Mouse (Mus musculus): ENCODE data around the gene Pip5k1c. TPM values are rescaled to one million over a fixed set of nuclear protein-coding genes. Genes with fewer than 3 reads are reported as not detected.
A peak's percentile ranks its signal among the peaks of the same experiment; 100 is the strongest.

Pip5k1c gene
- polyA plus RNA-seq, 1 experiment, result 326 TPM

GRCm38 (mm10) chr10:81344421-81345161 lies 51.8 kb downstream of the Pip5k1c start:
- DNase-seq (ENCODE audit: extremely low spot score in 1 of 2, low spot score in 1 of 2), result no peak

- no peak for DNase-seq (ENCODE audit: extremely low spot score in 1 of 2, low spot score in 1 of 2)
Measured at GRCm38 (mm10) chr10:81345162-81345534, 52.4 kb downstream of the Pip5k1c start.

GRCm38 (mm10) chr10:81346453-81347067 lies 53.8 kb downstream of the Pip5k1c start:
- DNase-seq (ENCODE audit: extremely low spot score in 1 of 2, low spot score in 1 of 2), result peak in 1 of 2 experiments; percentile 54

GRCm38 (mm10) chr10:81349146-81349545 lies 56.4 kb downstream of the Pip5k1c start:
- DNase-seq (ENCODE audit: extremely low spot score in 1 of 2, low spot score in 1 of 2), result no peak

- no peak for DNase-seq (ENCODE audit: extremely low spot score in 1 of 2, low spot score in 1 of 2)
Measured at GRCm38 (mm10) chr10:81349961-81350350, 57.2 kb downstream of the Pip5k1c start.

- DNase-seq (ENCODE audit: extremely low spot score in 1 of 2, low spot score in 1 of 2), result peak; percentile 99 to 100
Measured at GRCm38 (mm10) chr10:81350351-81351063, 57.7 kb downstream of the Pip5k1c start, which contains the start of gene Hmg20b. Gene Hmg20b (minus strand): TSS chr10:81350480.

- no peak for DNase-seq (ENCODE audit: extremely low spot score in 1 of 2, low spot score in 1 of 2)
Measured at GRCm38 (mm10) chr10:81351678-81352291, 59.0 kb downstream of the Pip5k1c start.

GRCm38 (mm10) chr10:81354738-81355477 lies 62.1 kb downstream of the Pip5k1c start:
- DNase-seq (ENCODE audit: extremely low spot score in 1 of 2, low spot score in 1 of 2), result no peak

- no peak for DNase-seq (ENCODE audit: extremely low spot score in 1 of 2, low spot score in 1 of 2)
Measured at GRCm38 (mm10) chr10:81355533-81355932, 62.8 kb downstream of the Pip5k1c start.

- DNase-seq (ENCODE audit: extremely low spot score in 1 of 2, low spot score in 1 of 2), result no peak
Measured at GRCm38 (mm10) chr10:81356352-81356990, 63.7 kb downstream of the Pip5k1c start.

GRCm38 (mm10) chr10:81356991-81357844 lies 64.5 kb downstream of the Pip5k1c start, which contains the start of gene Mfsd12:
Gene Mfsd12 (plus strand): TSS chr10:81357491.
- peak; percentile 69 to 93 for DNase-seq (ENCODE audit: extremely low spot score in 1 of 2, low spot score in 1 of 2)

- DNase-seq (ENCODE audit: extremely low spot score in 1 of 2, low spot score in 1 of 2), result no peak
Measured at GRCm38 (mm10) chr10:81358209-81358608, 65.4 kb downstream of the Pip5k1c start.

GRCm38 (mm10) chr10:81358841-81359240 lies 66.1 kb downstream of the Pip5k1c start:
- no peak for DNase-seq (ENCODE audit: extremely low spot score in 1 of 2, low spot score in 1 of 2)

- no peak for DNase-seq (ENCODE audit: extremely low spot score in 1 of 2, low spot score in 1 of 2)
Measured at GRCm38 (mm10) chr10:81360721-81361120, 68.0 kb downstream of the Pip5k1c start.

- DNase-seq (ENCODE audit: extremely low spot score in 1 of 2, low spot score in 1 of 2), result no peak
Measured at GRCm38 (mm10) chr10:81362336-81362949, 69.7 kb downstream of the Pip5k1c start.

- DNase-seq (ENCODE audit: extremely low spot score in 1 of 2, low spot score in 1 of 2), result no peak
Measured at GRCm38 (mm10) chr10:81363436-81364346, 70.9 kb downstream of the Pip5k1c start.

GRCm38 (mm10) chr10:81364666-81365065 lies 71.9 kb downstream of the Pip5k1c start:
- DNase-seq (ENCODE audit: extremely low spot score in 1 of 2, low spot score in 1 of 2), result no peak

All from frontal cortex, adult 2 months (tissue).